19 mouse cellular contexts compared by ENCODE assay signal in the genomic region with DNA sequence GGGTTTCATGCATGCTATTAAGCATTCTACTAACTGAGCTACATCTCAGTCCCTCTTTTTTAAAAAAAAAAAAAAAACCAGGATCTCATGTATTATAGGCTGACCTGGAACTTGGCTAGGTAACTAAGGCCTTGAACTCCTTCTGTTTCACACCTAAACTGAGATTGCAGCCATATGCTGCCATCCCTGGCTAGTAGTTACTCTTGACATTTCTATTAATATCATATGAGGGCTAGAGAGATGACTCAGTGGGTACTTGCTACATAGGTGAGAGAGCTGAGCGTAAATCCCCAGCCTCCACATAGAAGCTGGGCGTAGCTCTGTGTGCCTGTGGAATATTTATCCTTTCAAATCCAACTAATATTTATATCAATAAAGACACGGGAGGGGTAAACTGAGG. TPM values are rescaled to one million over a fixed set of nuclear protein-coding genes. Genes with fewer than 3 reads are reported as not detected.
DNase-seq lines count a peak whose midpoint lies in the region; ATAC-seq and TF ChIP-seq lines count a peak whose summit lies in the region.
"Had no signal": no experiment of that assay in that cellular context is flagged by ENCODE, and none has a peak within 500 bp of the region (broad histone marks: within the 10 kb centered on the region; RNA-seq: fewer than 3 reads in every experiment).

No protein-coding gene starts in this region.

- intact Hi-C loops in heart, postnatal 25 days (cut with DNase I): loop anchor here (5.0 kb wide), 1 partner anchor 138 kb away; a partner anchor contains a TSS
- intact Hi-C loops in left cerebral cortex, adult 2 months (cut with DNase I): loop anchor here (5.0 kb wide), 3 partner anchors 68 to 388 kb away; a partner anchor contains a TSS

- no peak for TF ChIP-seq POLR2A in cerebellum, adult 2 months (IDR thresholded peaks at IDR 0.05; ENCODE audit: borderline replicate concordance, insufficient read depth, low read length)
- no peak for TF ChIP-seq POLR2A in lung, adult 2 months (IDR thresholded peaks at IDR 0.05; ENCODE audit: borderline replicate concordance, extremely low read depth, low read depth, low read length)

- no peak overlapping the region for H3K4me2 ChIP-seq in heart, postnatal 0 days (ENCODE audit: low read depth, low read length)
- H3K4me2 ChIP-seq in liver, postnatal 0 days (ENCODE audit: low read depth, low read length): peak overlapping the region; percentile 55
- H3K4me2 ChIP-seq: heart, embryonic 12.5 days; stomach, embryonic 15.5 days had no signal

- TF ChIP-seq EP300 in heart, postnatal 0 days (IDR thresholded peaks at IDR 0.05; ENCODE audit: low read depth): no peak
- TF ChIP-seq EP300 in liver, postnatal 0 days (IDR thresholded peaks at IDR 0.05; ENCODE audit: low read depth): no peak

- H3K4me3 ChIP-seq in cerebellum, adult 2 months (replicated peaks; ENCODE audit: insufficient read depth, low read depth, low read length): no peak overlapping the region
- no peak overlapping the region for H3K4me3 ChIP-seq in heart, postnatal 0 days (ENCODE audit: low read depth, low read length)
- no peak overlapping the region for H3K4me3 ChIP-seq in liver, postnatal 0 days (ENCODE audit: low read depth, low read length)
- no peak overlapping the region for H3K4me3 ChIP-seq in lung, adult 2 months (replicated peaks; ENCODE audit: extremely low read depth, low read depth, low read length)
- no peak overlapping the region for H3K4me3 ChIP-seq in left cerebral cortex, adult 2 months
- H3K4me3 ChIP-seq: embryonic facial prominence, embryonic 10.5 days; forebrain, embryonic 13.5 days; heart, embryonic 12.5 days; neural tube, embryonic 13.5 days; stomach, embryonic 15.5 days had no signal

- H3K27me3 ChIP-seq in cerebellum, adult 2 months (ENCODE audit: control insufficient read depth, insufficient read depth, low read length): no peaks in the 10 kb centered on the region
- H3K27me3 ChIP-seq in heart, postnatal 0 days (ENCODE audit: control insufficient read depth, insufficient read depth, low read length): no peaks in the 10 kb centered on the region
- no peaks in the 10 kb centered on the region for H3K27me3 ChIP-seq in liver, postnatal 0 days (ENCODE audit: insufficient read depth, low read length)
- H3K27me3 ChIP-seq: forebrain, embryonic 13.5 days; heart, embryonic 12.5 days; neural tube, embryonic 13.5 days; stomach, embryonic 15.5 days had no signal

- no peak overlapping the region for H3K27ac ChIP-seq in cerebellum, adult 2 months (ENCODE audit: insufficient read depth, low read length)
- peak overlapping the region; percentile 53 for H3K27ac ChIP-seq in heart, postnatal 0 days (ENCODE audit: low read depth)
- peak overlapping the region; percentile 13; the same call in 1 of the 2 replicates for H3K27ac ChIP-seq in liver, postnatal 0 days (ENCODE audit: low read depth)
- H3K27ac ChIP-seq in left cerebral cortex, adult 2 months: no peak overlapping the region
- H3K27ac ChIP-seq: embryonic facial prominence, embryonic 10.5 days; forebrain, embryonic 13.5 days; neural tube, embryonic 13.5 days; stomach, embryonic 15.5 days had no signal

- peak; percentile 37 to 84 for DNase-seq in cerebellum, adult 2 months
- no peak for DNase-seq in cerebellum, adult 11-12 months
- DNase-seq in heart, postnatal 0 days (ENCODE audit: low spot score): no peak
- DNase-seq in heart, postnatal 25 days (ENCODE audit: low spot score): no peak
- peak; percentile 59 for DNase-seq in cerebellum, adult 9-11 months
- DNase-seq in liver, postnatal 0 days: no peak
- DNase-seq in lung, adult 2 months: no peak
- no peak for DNase-seq in left cerebral cortex, adult 2 months (ENCODE audit: extremely low spot score in 1 of 2, low spot score in 2 of 2)
- DNase-seq: gastrocnemius, postnatal 10 days; lung, postnatal 10 days; midbrain, embryonic 14.5 days; spleen, adult 18-20 months had no signal

- no peaks in the 10 kb centered on the region for H3K36me3 ChIP-seq in heart, postnatal 0 days (replicated peaks; ENCODE audit: control insufficient read depth, insufficient read depth, low read length)
- H3K36me3 ChIP-seq in liver, postnatal 0 days (replicated peaks; ENCODE audit: insufficient read depth, low read length): peaks cover 5% of the 10 kb centered on the region; the same call in 1 of the 2 replicates

- H3K4me1 ChIP-seq in cerebellum, adult 2 months (ENCODE audit: control insufficient read depth, insufficient read depth, low read length): peaks cover 7% of the 10 kb centered on the region; the same call in 1 of the 2 replicates
- peaks cover 24% of the 10 kb centered on the region for H3K4me1 ChIP-seq in heart, postnatal 0 days (ENCODE audit: control insufficient read depth, insufficient read depth)
- H3K4me1 ChIP-seq in liver, postnatal 0 days (ENCODE audit: insufficient read depth): peaks cover 29% of the 10 kb centered on the region
- H3K4me1 ChIP-seq in lung, adult 2 months (ENCODE audit: control insufficient read depth, insufficient read depth, low read length): no peaks in the 10 kb centered on the region; the same call in 1 of the 2 replicates

- no peak for ATAC-seq in heart, postnatal 0 days (ENCODE audit: insufficient read depth, low read depth)
- no peak for ATAC-seq in liver, postnatal 0 days
- ATAC-seq: forebrain, embryonic 13.5 days; hindbrain, embryonic 16.5 days; intestine, postnatal 0 days had no signal

- TF ChIP-seq CTCF in cerebellum, adult 2 months (IDR thresholded peaks at IDR 0.05; ENCODE audit: borderline replicate concordance, insufficient read depth, low read depth, low read length): no peak
- no peak for TF ChIP-seq CTCF in heart, postnatal 0 days (IDR thresholded peaks at IDR 0.05; ENCODE audit: low read depth)
- no peak for TF ChIP-seq CTCF in liver, postnatal 0 days (IDR thresholded peaks at IDR 0.05; ENCODE audit: low read depth)
- no peak for TF ChIP-seq CTCF in lung, adult 2 months (IDR thresholded peaks at IDR 0.05; ENCODE audit: insufficient read depth, low read length)
- TF ChIP-seq CTCF in left cerebral cortex, adult 2 months (IDR thresholded peaks at IDR 0.05): no peak

- H3K9me3 ChIP-seq in heart, postnatal 0 days (replicated peaks; ENCODE audit: control insufficient read depth, low read length): no peaks in the 10 kb centered on the region
- H3K9me3 ChIP-seq in liver, postnatal 0 days (ENCODE audit: low read length): 0 out of 2 replicates have a peak, but pooled peaks cover 2% of the 10 kb centered on the region
- H3K9me3 ChIP-seq: embryonic facial prominence, embryonic 10.5 days; forebrain, embryonic 13.5 days; heart, embryonic 12.5 days; neural tube, embryonic 13.5 days; stomach, embryonic 15.5 days had no signal

- WGBS in cerebellum, adult 2 months: 34% methylated on average over 3 of the region's 3 CpGs
- 70% methylated on average over 3 of the region's 3 CpGs for WGBS in heart, postnatal 0 days
- WGBS in liver, postnatal 0 days (ENCODE audit: insufficient replicate concordance): 88% methylated on average over 3 of the region's 3 CpGs
- 94% methylated on average over 3 of the region's 3 CpGs for WGBS in lung, adult 2 months

- H3K9ac ChIP-seq in heart, postnatal 0 days (replicated peaks; ENCODE audit: low read depth, low read length): no peak overlapping the region
- H3K9ac ChIP-seq in liver, postnatal 0 days (replicated peaks): no peak overlapping the region
- H3K9ac ChIP-seq: forebrain, embryonic 13.5 days; heart, embryonic 12.5 days; neural tube, embryonic 13.5 days; stomach, embryonic 15.5 days had no signal

RNA-seq across cellular contexts. Expression of a gene that starts 3.6 kb away (rescaled TPM):
- 240 and 262 TPM in 2 replicates for polyA plus RNA-seq in cerebellum, adult 2 months (2012; rRNA removed)
- 65.1 and 98.4 TPM in 2 replicates for total RNA-seq in heart, postnatal 0 days (2014; rRNA removed; ENCODE audit: low replicate concordance)
- 27.4 and 27.7 TPM in 2 replicates for polyA plus RNA-seq in heart, postnatal 0 days (2015; fragmentation: Nextera tagmentation; extraction: Ambion mirVana)
- 10 to 100 TPM; 63.4 to 65.0 TPM for total RNA-seq in heart, postnatal 25 days (2021)
- 13.9 and 18.1 TPM in 2 replicates for polyA plus RNA-seq in liver, postnatal 0 days (2015; fragmentation: Nextera tagmentation; extraction: Ambion mirVana)
- polyA plus RNA-seq in lung, adult 2 months (2012; rRNA removed): 153 and 372 TPM in 2 replicates
- total RNA-seq in left cerebral cortex, adult 2 months (2021): 100 to 1,000 TPM; 161 to 171 TPM

RNA-seq across cellular contexts. Expression of a gene that starts 18.7 kb away (rescaled TPM):
- 156 and 165 TPM in 2 replicates for polyA plus RNA-seq in cerebellum, adult 2 months (2012; rRNA removed)
- 15.2 and 19.2 TPM in 2 replicates for total RNA-seq in heart, postnatal 0 days (2014; rRNA removed; ENCODE audit: low replicate concordance)
- 14.5 and 14.8 TPM in 2 replicates for polyA plus RNA-seq in heart, postnatal 0 days (2015; fragmentation: Nextera tagmentation; extraction: Ambion mirVana)
- total RNA-seq in heart, postnatal 25 days (2021): 1 to 10 TPM; 8.4 to 8.7 TPM
- polyA plus RNA-seq in liver, postnatal 0 days (2015; fragmentation: Nextera tagmentation; extraction: Ambion mirVana): 2.6 and 2.7 TPM in 2 replicates
- polyA plus RNA-seq in lung, adult 2 months (2012; rRNA removed): 15.6 and 17.2 TPM in 2 replicates
- total RNA-seq in left cerebral cortex, adult 2 months (2021): 10 to 100 TPM; 52.2 to 53.9 TPM

RNA-seq across cellular contexts. Expression of a gene that starts 34.4 kb away (rescaled TPM):
- 127 and 141 TPM in 2 replicates for polyA plus RNA-seq in cerebellum, adult 2 months (2012; rRNA removed)
- 153 and 199 TPM in 2 replicates for total RNA-seq in heart, postnatal 0 days (2014; rRNA removed; ENCODE audit: low replicate concordance)
- polyA plus RNA-seq in heart, postnatal 0 days (2015; fragmentation: Nextera tagmentation; extraction: Ambion mirVana): 51.6 and 54.5 TPM in 2 replicates
- total RNA-seq in heart, postnatal 25 days (2021): 10 to 100 TPM; 81.5 to 86.1 TPM
- polyA plus RNA-seq in liver, postnatal 0 days (2015; fragmentation: Nextera tagmentation; extraction: Ambion mirVana): 27.2 and 29.7 TPM in 2 replicates
- 204 and 210 TPM in 2 replicates for polyA plus RNA-seq in lung, adult 2 months (2012; rRNA removed)
- total RNA-seq in left cerebral cortex, adult 2 months (2021): 10 to 100 TPM; 49.4 to 53.3 TPM

Comparison
In these comparisons a context has a peak if more than half of its experiments do, and no peak if none do; other contexts are left out.
1. DNase-seq: peak in cerebellum, adult 2 months (2 of 2) and cerebellum, adult 9-11 months (single experiment); none in cerebellum, adult 11-12 months (single experiment), heart, postnatal 0 days (single experiment), heart, postnatal 25 days (single experiment), liver, postnatal 0 days (single experiment), lung, adult 2 months (single experiment) and left cerebral cortex, adult 2 months (0 of 2).
2. H3K27ac ChIP-seq: peak in heart, postnatal 0 days (single experiment) and liver, postnatal 0 days (single experiment); none in cerebellum, adult 2 months (single experiment) and left cerebral cortex, adult 2 months (single experiment).